22 mouse cellular contexts compared by ENCODE assay signal in genomic region chr6:42318293-42318692, GRCm38 (mm10). TPM values are rescaled to one million over a fixed set of nuclear protein-coding genes. Genes with fewer than 3 reads are reported as not detected.
"Had no signal": no experiment of that assay in that cellular context is flagged by ENCODE, and none has a peak within 500 bp of the region (broad histone marks: within the 10 kb centered on the region; RNA-seq: fewer than 3 reads in every experiment).

No protein-coding gene starts in this region.

- DNase-seq: liver, postnatal 0 days; lung, adult 2 months; lung, postnatal 36 days; retina, postnatal 1 day; right cerebral cortex, adult 18-20 months; right cerebral cortex, postnatal 25 days; right cerebral cortex, postnatal 4 days; spleen, adult 18-20 months; thymus, adult 18-20 months; thymus, postnatal 14 days; thymus, postnatal 36 days had no signal

- H3K4me3 ChIP-seq: liver, embryonic 15.5 days; lung, embryonic 15.5 days; midbrain, embryonic 13.5 days; midbrain, embryonic 15.5 days; myocyte; neural tube, embryonic 13.5 days; neural tube, embryonic 15.5 days had no signal

- H3K27me3 ChIP-seq: midbrain, embryonic 13.5 days; midbrain, embryonic 15.5 days; neural tube, embryonic 13.5 days; neural tube, embryonic 15.5 days had no signal

- ATAC-seq: liver, postnatal 0 days; midbrain, embryonic 13.5 days; midbrain, embryonic 15.5 days had no signal

- H3K27ac ChIP-seq: liver, embryonic 15.5 days; lung, embryonic 15.5 days; macrophage; midbrain, embryonic 13.5 days; midbrain, embryonic 15.5 days; neural tube, embryonic 13.5 days; neural tube, embryonic 15.5 days had no signal

- H3K9ac ChIP-seq: liver, embryonic 15.5 days; liver, postnatal 0 days; lung, embryonic 15.5 days; midbrain, embryonic 13.5 days; midbrain, embryonic 15.5 days; neural tube, embryonic 13.5 days; neural tube, embryonic 15.5 days had no signal

- H3K9me3 ChIP-seq: liver, embryonic 15.5 days; lung, embryonic 15.5 days; midbrain, embryonic 13.5 days; midbrain, embryonic 15.5 days; neural tube, embryonic 13.5 days; neural tube, embryonic 15.5 days had no signal

- H3K4me1 ChIP-seq: liver, embryonic 15.5 days had no signal

- H3K36me3 ChIP-seq: liver, embryonic 15.5 days; lung, embryonic 15.5 days had no signal

- H3K4me2 ChIP-seq: liver, embryonic 15.5 days; lung, embryonic 15.5 days; midbrain, embryonic 11.5 days; midbrain, embryonic 13.5 days; midbrain, embryonic 15.5 days; neural tube, embryonic 13.5 days; neural tube, embryonic 15.5 days had no signal

RNA-seq across cellular contexts. Expression of gene Fam131b, which starts 6.2 kb away (rescaled TPM):
- total RNA-seq: megakaryocyte progenitor cell, adult 5-6 weeks had no signal
- polyA plus RNA-seq: liver, embryonic 15.5 days; liver, postnatal 0 days; macrophage had no signal

RNA-seq across cellular contexts. Expression of gene Clcn1, which starts 31.8 kb away (rescaled TPM):
- total RNA-seq: megakaryocyte progenitor cell, adult 5-6 weeks had no signal
- polyA plus RNA-seq: liver, postnatal 0 days; stomach, embryonic 14.5 days had no signal

RNA-seq across cellular contexts. Expression of gene Epha1, which starts 54.8 kb away (rescaled TPM):
- polyA plus RNA-seq: macrophage had no signal
